Mouse (Mus musculus): ENCODE measurements around the gene Spdl1. TPM values are rescaled to one million over a fixed set of nuclear protein-coding genes. Genes with fewer than 3 reads are reported as not detected.

Gene Spdl1
- 1 to 10 TPM in 1 of 2 experiments, under 1 TPM in 1; 0.88 to 1.0 TPM for total RNA-seq (2021)
- long read RNA-seq, experiment 1, result 0 reads
- long read RNA-seq, experiment 2, result 0 reads

DNA sequence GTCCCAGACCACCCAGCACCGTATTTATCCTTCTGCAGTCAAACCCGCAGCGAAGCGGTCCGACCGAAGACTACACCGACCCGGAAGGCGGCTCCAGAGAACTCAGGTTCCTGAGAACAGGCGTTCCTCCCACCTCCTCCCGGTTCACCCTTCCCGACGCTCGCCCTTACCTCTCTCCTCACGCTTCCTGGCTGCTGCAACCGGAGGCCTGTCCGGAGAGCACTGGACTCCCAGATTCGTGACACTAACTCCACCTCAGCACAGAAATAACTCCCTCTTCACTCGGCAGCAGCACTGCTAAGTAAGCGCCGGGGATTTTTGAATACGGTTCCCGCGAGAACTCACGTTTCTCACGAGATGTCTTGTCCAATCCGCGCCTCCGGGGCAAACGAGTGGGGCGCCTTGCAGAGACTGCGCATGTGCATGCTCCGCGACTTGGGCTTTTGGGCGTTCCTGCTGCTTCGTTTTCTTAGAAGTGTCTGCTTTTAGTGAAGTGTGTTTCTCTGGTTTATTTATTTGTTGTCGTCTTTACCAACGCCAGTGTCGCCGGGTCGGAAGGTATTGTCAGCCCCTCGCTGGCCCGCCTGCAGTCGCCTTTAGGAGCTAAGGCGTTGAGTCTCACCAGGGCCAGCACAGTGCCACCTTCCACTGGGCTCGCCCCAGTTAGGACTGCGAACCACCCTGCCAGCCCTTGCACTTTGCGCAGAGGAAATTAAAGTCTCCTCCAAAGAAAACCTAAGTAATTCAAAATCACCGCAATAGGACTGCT, at the start of gene Spdl1:
Gene Spdl1 (minus strand): TSS at position 324 of the 769 bp plus-strand sequence.
- peak; percentile 95 for DNase-seq (ENCODE audit: low spot score in 2 of 2)

GRCm38 (mm10) chr11:34881528-34881927, 48.1 kb upstream of the Spdl1 start:
- DNase-seq (ENCODE audit: low spot score in 2 of 2), result peak in 1 of 2 experiments; percentile 68

DNA sequence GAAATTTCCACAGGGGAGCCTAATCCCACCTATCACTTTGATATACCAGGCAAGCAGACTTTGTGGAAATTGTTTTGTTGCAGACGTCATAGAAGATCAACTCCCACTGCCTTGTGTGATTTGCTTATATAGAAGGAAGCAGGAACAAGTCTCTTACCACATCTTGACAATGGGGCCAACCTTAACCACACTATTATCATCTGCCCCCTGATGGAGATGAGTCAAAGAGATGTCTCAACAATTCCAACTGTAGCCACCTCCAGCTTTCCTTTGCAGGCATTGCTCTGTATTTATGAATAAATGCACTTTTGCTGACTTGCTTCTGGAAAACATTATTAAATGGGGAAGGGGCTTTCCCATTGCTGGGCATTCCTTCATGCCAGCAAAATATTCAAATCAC, 46.2 kb upstream of the Spdl1 start:
- DNase-seq (ENCODE audit: low spot score in 2 of 2), result no peak

GRCm38 (mm10) chr11:34873861-34874260, 40.4 kb upstream of the Spdl1 start:
- DNase-seq (ENCODE audit: low spot score in 2 of 2), result no peak

GRCm38 (mm10) chr11:34872432-34872831, 39.0 kb upstream of the Spdl1 start:
- DNase-seq (ENCODE audit: low spot score in 2 of 2), result no peak

GRCm38 (mm10) chr11:34871991-34872390, 38.5 kb upstream of the Spdl1 start:
- no peak for DNase-seq (ENCODE audit: low spot score in 2 of 2)

GRCm38 (mm10) chr11:34871456-34871855, 38.0 kb upstream of the Spdl1 start:
- DNase-seq (ENCODE audit: low spot score in 2 of 2), result no peak

- DNase-seq (ENCODE audit: low spot score in 2 of 2), result no peak
Observed at GRCm38 (mm10) chr11:34868626-34869025, 35.2 kb upstream of the Spdl1 start.

DNA sequence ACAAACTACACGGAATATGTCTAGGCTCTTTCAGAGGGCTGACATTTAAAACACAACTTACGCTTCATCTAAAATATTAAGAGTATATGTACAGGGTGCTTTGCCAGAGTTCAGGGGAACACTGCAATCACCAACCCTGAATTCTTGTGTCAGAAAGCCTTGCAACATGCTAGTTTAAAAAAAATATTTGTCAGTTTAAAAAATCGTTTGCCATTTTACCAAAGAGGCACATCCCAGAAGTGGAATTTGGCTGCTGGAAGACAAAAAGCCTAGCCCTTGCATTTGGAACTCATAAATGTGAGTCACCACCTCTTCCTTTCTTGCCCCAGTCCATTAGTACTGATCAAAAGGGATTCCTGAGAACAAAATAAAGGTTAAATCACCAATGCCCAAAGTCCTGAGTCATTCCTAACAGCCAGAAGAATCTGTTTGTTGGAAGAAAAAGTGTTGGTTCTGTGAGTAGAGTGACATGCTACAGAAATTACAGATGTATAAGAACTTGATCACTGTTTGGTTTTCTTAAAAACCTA, 32.4 kb upstream of the Spdl1 start:
- DNase-seq (ENCODE audit: low spot score in 2 of 2), result no peak

DNA sequence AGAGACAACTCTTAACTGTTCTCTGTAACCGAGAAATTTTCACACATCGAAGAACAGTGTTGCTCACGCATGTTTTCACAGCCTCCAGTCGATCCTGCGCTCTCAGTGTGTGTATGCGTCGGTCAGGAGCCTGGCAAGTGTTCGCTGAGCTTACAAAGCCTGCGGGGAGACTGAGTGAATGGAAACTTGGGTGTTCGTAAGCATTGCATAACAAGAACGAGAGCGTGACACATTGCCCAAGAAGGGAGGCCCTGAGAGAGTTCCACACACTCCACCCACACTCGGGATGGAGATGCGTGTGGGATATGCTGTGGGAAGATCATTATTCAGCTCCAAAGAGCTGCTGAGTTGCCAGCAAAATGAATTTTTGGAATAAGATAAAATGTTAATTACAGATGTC, 31.7 kb upstream of the Spdl1 start:
- peak in 1 of 2 experiments; percentile 41 for DNase-seq (ENCODE audit: low spot score in 2 of 2)

GRCm38 (mm10) chr11:34856652-34857051, 23.2 kb upstream of the Spdl1 start:
- no peak for DNase-seq (ENCODE audit: low spot score in 2 of 2)

- DNase-seq (ENCODE audit: low spot score in 2 of 2), result no peak
Observed at GRCm38 (mm10) chr11:34846268-34846652, 12.8 kb upstream of the Spdl1 start.

DNA sequence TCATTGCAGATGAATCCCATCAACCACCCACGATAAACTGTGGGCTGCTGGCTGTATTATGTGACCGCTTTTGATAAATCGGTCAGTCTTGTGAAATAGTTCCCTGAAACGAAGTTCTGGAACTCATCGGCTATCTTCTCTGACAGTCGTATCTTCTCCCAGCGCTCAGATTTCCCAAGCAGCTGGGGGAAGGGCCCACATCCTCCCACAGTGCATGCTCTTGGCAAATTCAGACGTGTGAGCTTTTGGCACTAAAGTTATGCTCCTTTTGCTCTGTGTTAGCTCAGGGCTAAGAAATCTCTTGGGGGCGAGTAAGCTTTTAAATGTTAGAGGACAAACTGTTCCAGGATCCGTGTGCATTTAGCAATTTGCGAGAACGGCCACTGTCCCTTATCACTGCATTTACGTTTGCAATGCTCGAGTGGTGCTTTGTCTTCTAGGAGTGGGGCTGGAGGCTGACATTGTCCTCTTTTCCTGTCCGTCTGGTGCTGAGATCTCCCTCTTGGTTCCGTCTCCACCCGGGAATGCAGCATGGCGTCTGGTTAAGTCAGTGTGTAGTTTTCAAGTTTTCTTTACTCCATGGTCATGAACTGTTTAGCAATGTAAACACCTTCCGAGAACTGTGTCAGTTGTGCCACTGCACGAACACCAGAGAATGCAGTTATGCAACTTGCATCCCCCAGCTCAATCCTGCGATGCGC, 12.3 kb upstream of the Spdl1 start:
- no peak for DNase-seq (ENCODE audit: low spot score in 2 of 2)

DNA sequence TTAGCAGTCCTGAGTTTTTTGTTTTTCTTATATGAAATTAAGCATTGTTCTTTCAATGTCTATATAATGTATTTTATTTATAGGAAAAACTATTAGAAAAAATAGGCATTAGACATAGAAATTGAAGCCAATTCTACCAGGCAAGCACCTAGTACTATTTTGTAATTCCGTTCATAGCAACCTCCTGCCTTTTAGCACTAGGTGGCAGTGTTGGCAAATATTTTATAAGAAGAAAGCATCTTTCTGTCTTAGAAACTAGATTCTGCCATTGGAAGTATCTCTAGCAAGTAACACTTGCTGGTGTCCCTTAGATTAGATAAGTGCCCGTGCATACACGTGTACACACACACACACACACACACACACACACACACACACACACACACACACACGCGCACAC, 10.1 kb upstream of the Spdl1 start:
- DNase-seq (ENCODE audit: low spot score in 2 of 2), result peak in 1 of 2 experiments; percentile 65

DNA sequence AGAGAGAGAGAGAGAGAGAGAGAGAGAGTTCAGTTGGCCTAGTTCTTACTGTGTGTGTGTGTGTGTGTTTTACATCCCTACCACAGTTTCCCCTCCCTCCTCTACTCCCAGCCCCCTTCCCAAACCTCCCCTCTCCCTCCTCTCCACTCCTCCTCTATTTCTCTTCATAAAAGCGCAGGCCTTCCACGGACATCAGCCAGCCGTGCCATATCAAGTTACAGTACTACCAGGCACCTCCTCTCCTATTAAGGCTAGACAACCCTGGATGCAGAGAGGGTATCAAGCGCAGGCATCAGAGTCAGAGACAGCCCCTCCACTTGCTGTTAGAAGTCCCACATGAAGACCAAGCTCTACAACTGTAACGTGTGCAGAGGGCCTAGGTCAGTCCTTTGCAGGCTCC, 6.8 kb upstream of the Spdl1 start:
- no peak for DNase-seq (ENCODE audit: low spot score in 2 of 2)

GRCm38 (mm10) chr11:34839051-34839450, 5.6 kb upstream of the Spdl1 start:
- no peak for DNase-seq (ENCODE audit: low spot score in 2 of 2)

GRCm38 (mm10) chr11:34836272-34836671, 2.8 kb upstream of the Spdl1 start:
- no peak for DNase-seq (ENCODE audit: low spot score in 2 of 2)

DNA sequence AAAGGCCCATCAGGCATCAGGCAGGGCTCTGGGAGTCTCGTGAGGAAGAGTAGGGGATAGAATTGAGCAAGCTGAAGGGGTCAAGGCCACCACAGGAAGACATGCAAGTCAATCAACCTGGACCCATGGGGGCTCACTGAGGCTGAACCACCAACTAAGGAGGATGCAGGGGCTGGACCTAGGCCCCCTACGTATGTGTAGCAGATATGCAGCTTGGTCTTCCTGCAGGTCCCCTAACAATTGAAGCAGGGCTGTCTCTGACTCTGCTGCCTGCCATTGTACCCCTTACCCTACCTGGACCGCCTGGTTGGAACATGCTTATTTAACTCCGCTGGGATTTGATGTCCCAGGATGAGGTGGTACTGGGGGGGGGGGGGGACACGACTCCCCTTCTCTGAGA, 763 bp downstream of the Spdl1 start:
- DNase-seq (ENCODE audit: low spot score in 2 of 2), result no peak

- DNase-seq (ENCODE audit: low spot score in 2 of 2), result no peak
Observed at GRCm38 (mm10) chr11:34827803-34828202, 5.6 kb downstream of the Spdl1 start.

- no peak for DNase-seq (ENCODE audit: low spot score in 2 of 2)
Observed at GRCm38 (mm10) chr11:34826940-34827339, 6.5 kb downstream of the Spdl1 start.

DNA sequence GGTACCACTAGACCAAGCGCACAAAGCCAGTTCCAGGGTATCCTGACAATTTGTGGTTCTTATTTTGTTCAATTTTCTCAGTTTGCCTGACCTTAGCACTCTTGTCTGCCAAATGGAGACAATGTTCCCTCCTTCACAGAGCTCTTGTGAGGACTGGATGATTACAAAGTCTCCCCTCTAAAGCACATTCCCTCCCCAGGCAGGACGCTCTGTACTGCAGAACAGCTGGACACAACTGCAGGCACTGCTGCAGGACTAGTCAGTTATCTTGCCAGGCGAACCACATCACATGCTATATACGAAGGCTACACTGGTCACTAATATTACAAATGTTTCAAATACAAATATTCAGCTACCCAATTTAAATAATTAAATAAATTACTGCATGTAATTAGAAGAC, 8.7 kb downstream of the Spdl1 start:
- DNase-seq (ENCODE audit: low spot score in 2 of 2), result no peak

DNA sequence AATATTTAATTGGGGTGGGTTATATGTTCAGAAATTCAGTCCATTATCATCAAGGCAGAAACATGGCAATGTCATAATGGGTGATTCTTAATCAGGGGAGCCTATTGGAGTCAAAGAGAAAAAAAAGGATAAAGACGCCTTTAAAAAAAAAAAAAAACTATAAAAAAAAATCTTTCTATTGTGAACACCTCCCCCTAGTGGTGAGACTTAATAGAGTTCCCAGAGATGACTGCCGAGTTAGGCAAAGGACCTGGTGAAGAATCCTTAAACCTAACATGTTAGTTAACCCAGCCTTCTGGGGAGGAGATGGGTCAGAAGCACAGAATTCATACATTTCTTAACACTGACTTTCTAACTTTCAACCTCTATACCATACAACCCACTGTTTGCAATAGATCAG, 18.7 kb downstream of the Spdl1 start:
- DNase-seq (ENCODE audit: low spot score in 2 of 2), result peak in 1 of 2 experiments; percentile 44

Data from layer of hippocampus, postnatal 14 days (tissue).